Mouse (Mus musculus) c-Kit-positive CD71-negative TER-119-negative erythroid progenitor cells, embryonic 14.5 days (primary cell): ENCODE data around the gene Zfp493.
A peak's percentile ranks its signal among the peaks of the same experiment; 100 is the strongest.
"Not testable (repeated sequence)": the region's sequence is repeated elsewhere in the genome, so short reads cannot be mapped to it uniquely, and the experiment has no call there.

Experiments used
- DNase-seq: peaks from one replicate; pipeline ENCODE4 v3.0.0-alpha.2; 2013; ENCODE audit warnings: low read depth

Gene Zfp493

DNA sequence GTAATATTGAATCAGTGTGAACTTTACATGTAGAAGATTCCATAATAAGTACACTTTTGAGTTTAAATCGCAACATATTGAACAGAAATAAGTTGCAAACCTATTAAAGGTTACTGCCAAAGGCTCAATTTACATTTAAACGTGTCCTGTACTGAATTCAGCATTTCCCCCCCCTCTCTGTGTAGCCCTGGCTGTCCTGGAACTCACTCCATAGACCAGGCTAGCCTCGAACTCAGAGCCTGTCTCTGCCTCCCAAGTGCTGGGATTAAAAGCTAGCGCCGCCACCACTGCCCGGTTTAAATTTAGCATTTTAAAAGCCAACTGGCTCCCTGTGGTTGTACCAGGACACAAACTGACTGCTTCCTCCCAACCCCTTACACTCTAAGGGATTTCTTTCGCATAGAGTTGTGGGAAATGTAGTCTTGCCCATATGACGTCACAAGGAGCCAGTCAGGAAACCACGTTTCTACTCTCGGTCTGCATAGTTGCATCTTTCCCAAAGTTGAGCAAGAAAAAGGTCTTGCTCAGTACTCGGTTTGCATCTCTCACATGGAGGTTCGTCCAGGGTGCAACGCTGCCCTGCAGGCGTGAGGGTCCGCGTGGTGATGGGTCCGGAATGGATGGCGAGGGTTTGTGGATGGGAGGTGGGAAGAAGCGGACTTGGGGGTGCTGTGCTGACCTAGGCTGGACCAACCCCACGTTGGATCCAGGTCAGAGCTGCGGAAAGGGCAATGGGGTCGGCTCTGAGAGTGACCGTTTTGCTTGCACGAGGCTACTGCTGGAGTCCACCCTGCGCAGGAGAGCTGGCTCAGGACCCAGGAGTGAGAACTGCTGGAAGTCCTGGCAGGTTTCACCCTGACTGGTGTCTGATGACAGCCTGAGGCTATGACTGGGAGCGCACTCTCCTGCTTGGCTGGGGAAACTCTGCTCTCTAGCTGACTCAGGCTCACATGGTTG, at the start of gene Zfp493:
TSS of gene Zfp493 (plus strand) at position 429 of the 957 bp plus-strand sequence.
- peak; percentile 62 for DNase-seq

DNA sequence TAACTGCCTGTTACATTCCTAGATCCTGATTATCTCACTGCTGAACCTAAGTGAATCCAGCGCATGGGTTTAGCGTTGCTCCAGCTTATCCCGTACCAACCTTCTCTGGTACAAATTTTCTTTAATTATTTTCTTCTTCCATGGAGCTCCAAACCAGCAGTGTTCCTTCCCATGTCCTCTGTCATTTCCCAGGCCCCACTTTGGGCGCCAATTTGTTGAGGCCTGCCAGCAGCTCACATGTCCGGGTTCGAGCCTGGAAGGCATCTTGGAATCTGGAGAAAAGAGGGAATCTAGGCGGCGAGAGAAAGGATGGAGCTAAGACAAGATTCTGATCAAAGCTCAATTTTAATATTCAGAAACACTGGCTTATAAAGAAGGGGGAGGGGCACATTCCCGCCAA, 45.1 kb upstream of the Zfp493 start:
- DNase-seq, result not testable (repeated sequence)

DNA sequence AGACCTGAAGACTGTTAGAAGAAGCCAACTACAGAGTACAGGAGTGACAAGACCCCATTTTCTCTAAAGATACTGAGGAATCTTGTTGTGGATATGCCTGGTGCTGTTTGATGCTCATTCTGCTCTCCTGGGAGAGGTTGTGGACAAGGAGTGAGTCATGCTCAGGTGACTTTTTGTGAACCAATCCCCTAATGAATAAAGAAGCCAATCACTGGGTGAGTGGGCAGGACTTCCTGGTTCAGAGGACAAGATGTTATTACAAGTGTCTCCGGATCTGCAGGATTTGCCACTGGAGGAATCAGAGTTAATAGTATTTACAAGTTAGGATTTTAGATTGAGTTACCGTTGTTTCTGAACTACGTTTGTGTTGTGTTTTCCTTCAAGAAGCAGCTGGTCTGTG, 36.6 kb upstream of the Zfp493 start:
- DNase-seq, result no peak

DNA sequence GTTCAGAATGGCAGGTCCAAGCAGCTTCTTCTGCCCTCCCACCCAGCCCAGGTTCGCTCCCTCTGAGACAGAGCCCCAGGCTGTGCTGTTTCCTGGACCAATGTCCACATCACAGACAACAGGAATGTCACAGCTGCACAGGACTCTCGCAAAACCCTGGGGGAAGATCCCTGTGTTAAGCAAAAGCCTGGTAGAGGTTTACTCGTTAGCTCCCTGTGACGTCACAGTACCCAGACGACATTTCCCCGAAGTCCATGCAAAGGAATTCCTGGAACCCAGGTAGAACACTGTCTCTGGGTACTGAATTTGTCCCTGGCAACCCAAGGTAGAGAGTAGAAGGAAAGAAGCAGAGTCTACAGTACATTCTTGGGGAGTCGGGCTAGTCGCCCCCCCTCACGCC, 35.6 kb upstream of the Zfp493 start:
- DNase-seq, result no peak

DNA sequence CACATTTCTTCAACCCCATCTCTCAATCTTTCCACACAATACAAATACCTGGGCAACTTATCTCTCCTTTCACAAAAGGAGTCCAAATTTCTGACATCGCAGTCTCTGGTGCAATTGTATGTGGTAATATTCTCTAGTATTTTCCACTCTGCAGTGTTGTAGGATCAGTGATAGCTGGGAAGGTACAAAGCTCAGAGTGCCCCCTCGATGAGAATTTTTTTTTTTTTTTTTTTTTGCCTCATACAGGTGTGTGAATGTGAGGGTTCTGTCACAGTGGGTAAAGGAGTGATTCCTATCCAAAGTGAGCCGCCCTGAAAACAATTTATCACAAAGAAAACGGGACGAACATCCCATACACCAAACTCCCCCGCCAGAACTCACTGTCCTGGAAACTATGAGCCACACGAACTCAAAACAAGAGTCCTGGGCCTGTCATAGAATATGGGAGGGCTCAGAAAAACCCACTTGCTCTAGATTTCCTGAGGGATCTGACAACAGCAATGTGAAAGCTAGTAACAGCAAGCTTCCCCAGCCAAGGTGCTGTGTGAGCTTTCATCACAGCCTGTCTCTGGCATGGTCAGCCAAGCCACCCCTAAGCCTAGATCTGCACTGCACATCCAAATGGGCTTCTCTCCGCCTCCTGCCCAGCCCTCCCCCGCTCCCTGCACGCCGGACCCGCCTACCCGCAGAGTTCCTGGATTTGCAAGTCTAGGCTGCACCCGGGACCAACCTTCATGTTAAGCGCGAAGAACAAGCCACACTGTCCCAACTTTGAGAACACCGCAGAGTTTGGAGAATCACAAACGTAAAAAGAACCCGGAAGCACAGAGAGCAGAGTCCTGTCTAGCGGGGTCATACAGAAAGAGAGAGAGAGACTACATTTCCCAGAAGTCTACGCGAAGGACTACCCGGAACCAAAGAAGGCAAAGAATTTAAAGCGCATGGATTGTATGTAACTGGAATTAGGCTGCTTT, 24.9 kb upstream of the Zfp493 start, which contains the start of gene Zfp85:
TSS of gene Zfp85 (minus strand) at position 896 of the 974 bp plus-strand sequence.
- peak; percentile 34 for DNase-seq

DNA sequence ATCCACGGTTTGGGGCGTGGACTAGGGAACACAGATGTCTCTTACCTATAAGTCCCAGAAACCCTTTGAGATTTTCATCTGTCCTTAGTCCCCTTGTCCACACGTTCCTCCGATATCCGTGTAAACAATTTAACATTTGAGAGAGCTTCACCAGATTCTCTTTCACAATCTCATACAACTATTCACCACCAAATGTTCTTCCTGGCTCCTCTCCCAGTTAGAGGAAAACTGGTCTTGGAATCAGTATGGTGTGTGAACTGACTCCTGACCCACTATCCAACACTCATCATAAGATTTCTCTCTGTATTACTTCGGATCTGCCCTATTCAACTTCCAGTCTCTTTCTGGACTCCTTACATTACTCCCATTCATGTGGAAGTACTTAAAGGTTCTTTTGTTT, 23.7 kb upstream of the Zfp493 start:
- no peak for DNase-seq

DNA sequence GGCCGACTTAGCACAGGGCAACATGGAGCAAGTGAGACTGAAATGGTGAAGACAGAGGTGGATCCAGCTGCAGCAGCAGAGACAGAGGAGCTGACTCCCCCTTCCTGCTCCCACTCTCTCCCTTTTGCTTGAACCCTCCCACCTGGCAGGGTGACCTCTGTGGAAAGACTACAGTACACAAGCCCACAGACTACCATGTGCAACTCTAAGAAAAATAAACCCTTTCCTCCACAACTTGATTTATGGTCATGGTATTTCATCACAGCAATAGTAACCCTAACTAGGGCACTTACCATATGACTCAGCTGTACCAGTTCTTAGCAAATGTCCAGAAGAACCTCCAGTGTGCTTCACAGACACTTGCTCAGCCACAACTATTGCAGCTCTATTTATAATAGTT, 19.5 kb upstream of the Zfp493 start:
- DNase-seq, result no peak

DNA sequence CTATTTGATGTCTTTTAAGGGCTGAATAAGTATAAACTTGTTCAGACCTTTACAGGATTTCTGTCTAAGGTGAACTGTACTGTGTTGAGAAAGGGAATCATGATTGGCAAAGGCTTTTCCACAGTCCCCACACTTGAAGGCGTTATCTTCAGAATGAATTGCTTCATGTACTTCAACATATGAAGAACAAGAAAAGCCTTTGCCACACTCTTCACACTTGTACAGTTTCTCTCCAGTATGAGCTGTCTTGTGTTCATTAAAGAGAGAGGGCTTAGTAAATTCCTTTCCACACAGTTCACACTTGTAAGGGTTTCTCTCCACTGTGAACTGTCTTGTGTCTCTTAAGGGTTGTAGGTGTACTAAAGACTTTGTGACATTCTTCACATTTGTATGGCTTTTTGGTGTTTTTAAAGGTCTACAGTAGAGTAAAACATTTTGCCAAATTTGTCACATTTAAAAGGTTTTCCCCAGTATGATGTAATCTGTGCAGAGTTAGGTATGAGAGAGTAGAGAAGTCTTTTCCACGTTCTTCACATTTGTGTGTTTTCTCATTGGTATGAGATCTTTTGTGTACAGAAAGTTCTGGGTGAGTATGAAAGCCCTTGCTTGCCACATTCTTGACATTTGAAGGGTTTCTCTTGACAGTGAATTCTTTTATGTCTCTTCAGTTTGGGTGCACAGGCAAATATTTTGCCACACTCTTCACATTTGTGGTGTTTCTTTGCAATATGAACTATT, 16.3 kb upstream of the Zfp493 start:
- no peak for DNase-seq

DNA sequence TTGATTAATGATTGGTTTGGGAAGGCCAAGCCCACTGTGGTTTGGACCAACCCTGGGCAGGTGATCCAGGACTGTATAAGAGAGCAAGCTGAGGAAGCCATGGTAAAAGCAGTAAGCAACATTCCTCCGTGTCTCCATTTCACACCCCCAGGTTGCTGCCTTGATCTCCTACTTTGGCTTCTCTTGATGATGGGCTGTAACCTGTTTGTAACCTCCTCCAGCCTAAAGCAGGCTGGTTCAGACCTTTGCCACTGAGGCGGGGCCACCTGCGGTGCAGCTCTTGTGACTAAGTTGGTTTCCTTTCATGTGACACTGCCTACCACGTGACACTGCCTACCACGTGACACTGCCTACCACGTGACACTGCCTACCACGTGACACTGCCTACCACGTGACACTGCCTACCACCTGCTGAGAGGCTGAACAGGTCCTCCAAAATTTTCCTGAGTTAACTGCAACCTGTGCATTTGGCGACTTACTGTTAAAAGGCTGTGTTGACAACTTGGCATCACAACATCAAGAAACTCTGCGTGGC, 12.5 kb downstream of the Zfp493 start:
- DNase-seq, result no peak

DNA sequence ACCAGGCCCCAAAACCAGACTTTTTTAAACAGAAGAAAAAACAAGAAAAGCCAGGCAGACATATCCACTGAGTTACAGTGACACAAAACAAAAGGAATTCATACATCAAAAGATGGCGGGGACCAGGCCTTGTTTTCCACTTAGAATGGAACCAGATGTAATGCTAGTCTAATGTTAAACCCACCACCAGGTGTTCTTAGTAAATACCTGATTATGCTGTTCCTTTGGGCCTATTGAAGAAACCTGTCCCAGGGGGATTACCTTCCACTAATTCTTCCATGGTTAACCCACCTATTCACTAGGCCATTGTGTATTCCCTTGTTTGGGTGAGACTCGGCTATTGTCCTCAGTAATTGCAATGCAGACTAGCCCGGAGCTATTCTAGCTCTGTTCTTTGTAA, 19.1 kb downstream of the Zfp493 start:
- DNase-seq, result no peak

DNA sequence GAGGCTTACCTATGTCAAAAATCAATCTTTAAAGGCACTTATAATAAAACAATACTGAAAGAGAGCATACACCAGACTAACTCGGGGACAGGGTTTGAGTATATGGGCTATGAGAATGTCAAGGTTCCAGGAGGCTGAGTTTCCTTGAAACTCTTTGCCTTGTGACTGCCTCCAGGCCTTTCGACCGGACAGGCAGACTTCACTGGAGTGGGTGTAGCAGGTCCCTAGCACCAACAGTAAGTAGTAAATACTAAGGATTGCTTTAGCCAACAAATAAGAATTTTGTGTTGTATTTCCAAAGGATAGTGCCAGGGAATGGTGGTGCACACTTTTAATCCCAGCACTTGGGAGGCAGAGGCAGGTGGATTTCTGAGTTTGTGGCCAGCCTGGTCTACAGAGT, 19.7 kb downstream of the Zfp493 start:
- DNase-seq, result not testable (repeated sequence)

DNA sequence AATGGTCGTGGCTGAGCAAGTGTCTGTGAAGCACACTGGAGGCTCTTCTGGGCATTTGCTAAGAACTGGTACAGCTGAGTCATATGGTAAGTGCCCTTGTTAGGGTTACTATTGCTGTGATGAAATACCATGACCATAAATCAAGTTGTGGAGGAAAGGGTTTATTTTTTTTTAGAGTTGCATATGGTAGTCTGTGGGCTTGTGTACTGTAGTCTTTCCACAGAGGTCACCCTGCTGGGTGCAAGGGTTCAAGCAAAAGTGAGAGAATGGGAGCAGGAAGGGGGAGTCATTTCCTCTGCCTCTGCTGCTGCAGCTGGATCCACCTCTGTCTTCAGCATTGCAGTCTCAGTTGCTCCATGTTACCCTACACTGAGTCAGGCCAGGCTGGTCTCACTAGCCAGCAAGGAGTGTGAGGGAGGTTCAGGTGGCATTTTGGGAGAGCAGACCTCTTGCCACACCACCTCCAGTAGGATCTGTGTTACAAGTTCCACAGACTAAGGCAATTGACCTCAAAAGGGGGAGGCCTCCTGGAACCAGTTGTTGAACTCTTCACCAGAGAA, 32.2 kb downstream of the Zfp493 start:
- DNase-seq, result no peak

DNA sequence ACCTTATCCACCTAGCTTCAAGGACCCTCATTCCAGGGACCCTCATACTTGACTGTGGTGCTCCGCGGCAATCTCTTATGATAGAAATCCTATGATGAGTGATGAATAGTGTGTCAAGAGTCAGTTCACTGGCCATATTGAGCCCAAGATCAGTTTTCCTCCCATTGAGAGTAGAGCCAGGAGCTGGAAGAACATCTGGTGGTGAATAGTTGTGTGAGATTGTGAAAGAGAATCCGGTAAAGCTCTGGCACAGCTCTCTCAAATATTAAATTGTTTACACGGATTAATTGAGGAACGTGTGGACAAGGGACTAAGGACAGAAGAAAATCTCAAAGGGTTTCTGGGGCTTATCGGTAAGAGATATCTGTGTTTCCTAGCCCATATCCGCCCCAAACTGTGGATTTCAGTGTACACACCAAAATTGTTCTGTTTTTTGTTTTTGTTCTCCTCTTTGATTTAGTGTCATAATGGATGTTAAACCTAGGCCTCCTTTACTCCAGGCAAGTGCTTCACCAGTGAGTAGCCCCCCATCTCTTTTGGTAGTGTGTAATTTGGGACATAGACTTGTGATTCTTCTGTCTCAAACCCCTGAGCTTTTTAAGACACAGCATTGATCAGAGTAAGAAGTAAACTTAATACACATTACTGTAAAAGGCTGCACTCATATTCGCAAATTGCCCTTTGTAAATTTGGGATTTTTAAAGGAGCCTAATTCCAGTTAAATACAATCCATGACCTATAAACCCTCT, 33.6 kb downstream of the Zfp493 start:
- no peak for DNase-seq

DNA sequence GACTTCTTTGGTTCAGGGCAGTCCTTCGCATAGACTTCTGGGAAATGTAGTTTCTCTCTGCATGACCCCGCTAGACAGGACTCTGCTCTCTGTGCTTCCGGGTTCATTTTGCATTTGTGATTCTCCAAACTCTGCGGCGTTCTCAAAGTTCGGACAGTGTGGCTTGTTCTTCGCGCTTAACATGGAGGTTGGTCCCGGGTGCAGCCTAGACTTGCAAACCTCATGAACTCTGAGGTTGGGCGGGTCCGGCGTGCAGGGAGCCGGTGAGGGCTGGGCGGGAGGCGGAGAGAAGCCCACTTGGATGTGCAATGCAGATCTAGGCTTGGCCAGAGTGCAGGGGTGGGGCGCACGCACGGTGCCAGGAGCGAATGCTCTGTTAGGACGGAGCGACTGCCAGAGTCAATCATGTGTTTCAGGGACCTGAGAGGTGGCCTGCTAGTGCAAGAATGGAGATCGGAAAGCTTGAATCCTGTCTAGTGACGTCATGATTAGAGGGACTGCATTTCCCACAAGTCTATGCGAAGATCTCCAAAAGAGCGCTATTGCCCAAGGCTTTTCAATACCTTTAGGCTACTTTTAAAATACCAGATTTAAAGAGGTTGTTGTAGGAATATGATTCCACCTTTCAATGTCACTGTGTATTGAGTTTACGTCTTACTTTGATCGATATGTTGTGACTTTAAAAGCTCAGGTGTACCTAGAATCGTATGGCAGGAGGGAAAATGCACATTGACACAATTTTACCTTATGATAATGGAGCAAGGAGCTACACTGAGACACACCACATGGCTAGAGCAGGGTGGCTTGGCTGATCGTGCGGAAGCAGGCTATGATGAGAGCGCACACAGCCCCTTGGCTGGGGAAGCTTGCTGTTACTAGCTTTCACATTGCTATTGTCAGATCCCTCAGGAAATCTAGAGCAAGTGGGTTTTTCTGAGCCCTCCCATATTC, 34.5 kb downstream of the Zfp493 start, which contains the start of gene Zfp273:
TSS of gene Zfp273 (plus strand) at position 31 of the 951 bp plus-strand sequence.
- DNase-seq, result peak; percentile 61

DNA sequence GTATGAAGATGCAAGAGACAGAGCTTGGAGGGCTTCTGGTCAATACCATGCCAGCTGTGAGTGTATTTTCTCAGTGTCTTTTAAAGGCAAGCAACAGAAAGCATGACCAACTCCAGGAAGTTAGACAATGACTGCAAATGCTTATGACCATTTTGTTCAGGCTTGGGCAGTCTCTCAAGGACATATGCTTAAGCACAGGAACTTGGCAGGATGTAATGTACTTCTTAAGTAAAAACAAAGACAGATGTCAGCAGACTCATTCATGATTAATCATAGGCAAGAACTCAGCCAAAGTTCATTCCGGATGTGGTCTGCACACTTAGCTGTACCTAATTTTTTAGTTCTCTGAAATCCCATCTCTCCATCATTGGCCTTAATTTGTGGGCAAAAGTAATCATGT, 39.1 kb downstream of the Zfp493 start:
- DNase-seq, result no peak

DNA sequence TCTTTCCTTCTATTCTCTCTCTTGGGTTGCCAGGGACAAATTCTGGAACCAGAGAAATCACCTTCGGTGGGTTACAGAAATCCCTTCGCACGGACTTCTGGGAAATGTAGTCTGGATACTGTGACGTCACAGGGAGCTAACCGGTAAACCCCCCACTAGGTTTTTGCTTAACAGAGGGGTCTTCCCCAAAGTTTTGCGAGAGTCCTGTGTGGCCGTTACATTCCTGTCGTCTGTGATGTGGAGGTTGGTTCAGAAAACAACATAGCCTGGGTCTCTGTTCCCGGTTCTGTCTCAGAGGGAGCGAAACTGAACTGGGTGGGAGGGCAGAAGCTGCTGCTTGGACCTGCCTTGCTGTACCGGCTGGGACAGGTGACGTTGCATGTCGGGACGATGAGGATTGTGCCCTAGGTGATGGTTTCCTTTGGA, 51.4 kb downstream of the Zfp493 start, which contains the start of gene Gm10037:
TSS of gene Gm10037 (plus strand) at position 196 of the 426 bp plus-strand sequence.
- no peak for DNase-seq

DNA sequence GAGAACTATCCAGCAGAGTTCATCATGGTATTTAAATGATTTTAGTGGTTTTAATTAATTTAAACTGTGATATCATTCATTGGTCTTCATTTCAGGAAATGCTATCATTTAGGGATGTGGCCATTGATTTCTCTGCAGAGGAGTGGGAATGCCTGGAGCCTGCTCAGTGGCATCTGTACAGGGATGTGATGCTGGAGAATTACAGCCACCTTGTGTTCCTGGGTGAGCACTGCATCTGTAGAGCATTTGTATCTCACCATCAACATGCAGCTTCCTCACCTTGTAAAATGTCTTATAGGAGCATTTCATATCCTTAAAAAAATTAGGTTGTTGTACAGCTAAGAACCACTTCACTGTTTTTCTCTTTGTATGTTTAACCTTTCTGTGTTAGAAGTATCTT, 53.6 kb downstream of the Zfp493 start:
- not testable (repeated sequence) for DNase-seq
